Mouse (Mus musculus): ENCODE data around the gene Cbx1.
A peak's percentile ranks its signal among the peaks of the same experiment; 100 is the strongest.
"Not testable (repeated sequence)": the region's sequence is repeated elsewhere in the genome, so short reads cannot be mapped to it uniquely, and the experiment has no call there.

Cbx1 gene

GRCm38 (mm10) chr11:96839877-96840276, 51.0 kb downstream of the Cbx1 start:
- DNase-seq, result no peak

DNA sequence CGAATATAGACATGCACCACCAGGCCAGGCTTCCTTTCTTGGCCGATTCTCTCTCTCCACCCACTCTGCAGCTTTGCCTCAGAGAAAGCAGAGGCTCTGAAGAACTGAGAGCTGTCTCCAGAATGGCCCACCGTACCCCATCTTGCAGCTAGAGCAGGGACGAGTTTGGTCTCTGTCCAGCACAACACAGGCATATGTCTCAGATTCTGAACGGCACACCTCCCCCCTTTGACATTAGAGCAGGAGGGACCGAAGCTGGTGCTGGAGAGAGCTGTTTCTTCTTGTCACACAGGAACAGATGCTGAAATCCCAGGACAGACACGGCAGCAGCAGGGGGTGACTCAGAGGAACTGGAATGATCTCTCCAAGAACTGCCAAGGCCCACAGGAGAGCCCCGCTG, 51.4 kb downstream of the Cbx1 start:
- DNase-seq, result no peak

DNA sequence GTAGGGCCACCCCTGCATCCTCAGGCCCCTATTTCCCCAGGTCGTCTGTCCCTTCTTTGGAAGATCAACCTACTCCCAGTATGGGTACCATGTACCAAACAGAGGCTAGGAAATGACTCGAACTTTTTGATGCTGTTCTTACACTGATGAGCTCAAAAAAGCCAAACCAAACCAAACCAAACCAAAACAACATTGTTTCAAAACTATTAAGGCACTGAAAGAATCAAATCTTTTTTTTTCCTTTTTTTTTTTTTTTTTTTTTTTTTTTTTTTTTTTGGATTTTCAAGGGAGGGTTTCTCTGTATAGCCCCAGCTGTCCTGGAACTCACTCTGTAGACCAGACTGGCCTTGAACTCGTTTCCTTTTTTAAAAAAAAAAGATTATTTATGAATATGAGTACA, 54.7 kb downstream of the Cbx1 start:
- no peak for DNase-seq

GRCm38 (mm10) chr11:96847240-96847639, 58.3 kb downstream of the Cbx1 start:
- DNase-seq, result no peak

DNA sequence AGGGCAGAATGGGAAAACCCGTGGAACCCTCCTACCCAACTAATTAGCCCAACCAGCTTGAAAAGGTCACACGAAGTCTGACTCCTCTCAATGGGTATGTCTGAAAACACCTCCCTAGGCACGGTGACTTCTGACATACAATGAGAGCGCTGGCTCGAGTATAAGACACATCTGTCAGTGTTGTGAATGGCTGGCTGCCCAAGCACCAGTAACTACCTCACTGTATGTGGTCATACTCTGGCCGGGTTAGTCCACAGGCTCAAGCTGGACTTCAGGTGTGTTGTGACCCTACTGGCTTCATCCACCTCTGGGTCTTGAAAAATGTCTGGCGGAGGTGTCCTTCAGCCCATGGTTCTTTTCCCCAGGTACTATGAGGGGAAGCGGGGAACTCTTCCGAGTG, 59.8 kb downstream of the Cbx1 start:
- no peak for DNase-seq

GRCm38 (mm10) chr11:96849145-96849544, 60.2 kb downstream of the Cbx1 start:
- not testable (repeated sequence) for DNase-seq

- DNase-seq, result peak; percentile 60
Measured at GRCm38 (mm10) chr11:96849681-96850467, 60.9 kb downstream of the Cbx1 start, which contains the start of gene Copz2. Gene Copz2, plus strand, starts transcription at chr11:96849870.

- DNase-seq, result no peak
Measured at GRCm38 (mm10) chr11:96857446-96857845, 68.5 kb downstream of the Cbx1 start.
